Mouse (Mus musculus) stomach, embryonic 14.5 days (tissue): ENCODE data around the gene Tdrd1. TPM values are rescaled to one million over a fixed set of nuclear protein-coding genes. Genes with fewer than 3 reads are reported as not detected.

ENCODE experiments used
- ATAC-seq: fragments of 200-750 bp; cut with Nextera tagmentation; 2 replicates; pipeline ENCODE4 v1.8.0; 2017; ENCODE audit warnings: low read depth, moderate TSS enrichment; ENCODE audit not compliant: insufficient number of reproducible peaks, insufficient read depth, low FRiP score
- H3K27ac ChIP-seq: fragments of 300-500 bp; sonication (generic); 2 replicates; pipeline ENCODE4 v1.5.1; 2014; ENCODE audit warnings: mild to moderate bottlenecking, low read length, moderate library complexity, mixed read lengths
- H3K27me3 ChIP-seq: fragments of 300-500 bp; sonication (generic); 2 replicates; pipeline ENCODE4 v1.6.1; 2014; ENCODE audit warnings: low read length, control low read depth, mixed read lengths; ENCODE audit not compliant: control insufficient read depth, insufficient read depth
- H3K36me3 ChIP-seq: fragments of 300-500 bp; sonication (generic); 2 replicates; pipeline ENCODE4 v1.6.1; 2014; ENCODE audit warnings: mild to moderate bottlenecking, control low read depth, low read length, moderate library complexity, mixed read lengths; ENCODE audit not compliant: control insufficient read depth, insufficient read depth
- H3K4me1 ChIP-seq: fragments of 300-500 bp; sonication (generic); 2 replicates; pipeline ENCODE4 v1.6.1; 2014; ENCODE audit warnings: low read length, control low read depth, mixed read lengths; ENCODE audit not compliant: control insufficient read depth, insufficient read depth
- H3K4me2 ChIP-seq: fragments of 300-500 bp; sonication (generic); replicated peaks from 2 replicates; pipeline ENCODE4 v1.6.1; 2014; ENCODE audit warnings: low read depth, low read length, control low read depth
- H3K4me3 ChIP-seq: fragments of 300-500 bp; sonication (generic); 2 replicates; pipeline ENCODE4 v1.5.1; 2014; ENCODE audit warnings: low read depth, low read length, control low read depth
- H3K9ac ChIP-seq: fragments of 300-500 bp; sonication (generic); replicated peaks from 2 replicates; pipeline ENCODE4 v1.6.1; 2014; ENCODE audit warnings: low read depth, mild to moderate bottlenecking, control low read depth, low read length, moderate library complexity, mixed read lengths
- H3K9me3 ChIP-seq: fragments of 300-500 bp; sonication (generic); 2 replicates; pipeline ENCODE4 v1.6.1; 2016; ENCODE audit warnings: low read depth, low read length, control low read depth; ENCODE audit not compliant: control insufficient read depth
- WGBS: fragments of 180-500 bp; shearing (Covaris S2); extraction: QIAGEN DNeasy Blood & Tissue Kit; methylation state at CpG from one replicate; pipeline ENCODE4 v1.1.7; 2014; 5-methylcytosine and 5-hydroxymethylcytosine counted together
- polyA plus RNA-seq: library from polyadenylated mRNA; unstranded; fragments of >200 nt; fragmentation: Nextera tagmentation; extraction: Ambion mirVana; gene quantifications from 2 replicates; pipeline ENCODE4 v1.2.1, GENCODE M21; 2014

The Tdrd1 gene
- polyA plus RNA-seq, 1 experiment from 2014 or later, result 1.8 TPM

DNA sequence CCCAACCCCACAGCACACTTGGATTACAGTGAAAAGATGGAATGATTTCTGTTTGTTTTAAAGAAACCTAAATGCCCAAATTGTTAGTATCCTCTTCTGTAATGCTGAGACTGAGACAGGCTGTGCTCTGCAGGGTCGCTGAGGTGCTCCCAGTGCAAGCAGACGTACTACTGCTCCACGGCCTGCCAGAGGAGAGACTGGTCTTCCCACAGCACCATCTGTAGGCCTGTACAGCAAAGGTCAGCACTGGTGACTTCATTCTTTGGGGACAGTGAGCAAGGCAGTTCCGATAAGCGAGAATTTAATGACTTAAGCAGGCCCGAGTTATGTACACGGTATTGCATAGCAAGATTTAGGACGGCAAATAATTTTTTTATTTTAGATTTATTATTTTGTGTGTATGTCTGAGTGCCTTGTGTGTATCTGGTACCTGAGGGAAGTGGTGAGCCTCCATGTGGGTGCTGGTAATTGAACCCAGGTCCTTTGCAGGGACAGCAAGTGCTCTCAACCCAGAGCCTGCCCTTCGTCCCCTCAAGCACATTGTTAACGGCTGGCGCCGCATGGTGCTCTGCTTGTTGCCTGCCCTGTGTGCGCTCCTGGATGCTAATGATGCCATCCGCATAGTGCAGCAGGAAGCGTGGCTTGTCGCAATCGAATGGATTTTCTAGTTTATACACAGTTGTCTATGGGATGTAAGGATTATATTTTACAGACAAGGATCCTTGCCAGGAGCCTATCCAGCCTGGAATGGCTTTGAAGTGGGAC lies 13.1 kb downstream of the Tdrd1 start:
- H3K4me2 ChIP-seq, result no peak overlapping the region
- H3K4me3 ChIP-seq, result no peak overlapping the region
- H3K9ac ChIP-seq, result no peak overlapping the region
- H3K27ac ChIP-seq, result no peak overlapping the region
- ATAC-seq, result no peak
- H3K36me3 ChIP-seq, result no peaks in the 10 kb centered on the region
- WGBS, result 67% methylated on average over 17 of the region's 17 CpGs
- H3K9me3 ChIP-seq, result no peaks in the 10 kb centered on the region
- H3K27me3 ChIP-seq, result no peaks in the 10 kb centered on the region
- no peaks in the 10 kb centered on the region for H3K4me1 ChIP-seq

DNA sequence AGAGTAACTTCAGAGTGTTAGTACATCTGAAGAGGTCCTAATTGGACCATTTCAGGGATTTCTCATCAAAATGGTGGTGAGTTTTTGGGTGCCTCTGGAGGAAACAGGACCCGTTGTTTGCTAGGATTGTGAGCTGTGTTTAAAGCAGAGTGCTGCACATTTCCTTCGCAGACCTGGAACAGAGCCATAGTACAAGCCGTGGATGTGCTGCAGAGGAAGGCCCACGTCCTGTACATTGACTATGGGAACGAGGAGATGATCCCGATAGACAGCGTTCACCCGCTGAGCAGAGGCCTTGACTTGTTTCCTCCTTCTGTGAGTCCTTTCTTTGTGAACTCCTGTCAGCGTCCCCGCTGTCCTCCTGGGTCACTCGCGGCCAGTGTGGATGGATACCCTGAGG lies 17.0 kb downstream of the Tdrd1 start:
- ATAC-seq, result no peak
- Histone ChIP-seq H3K4me3 (no peak overlapping the region), H3K9ac (no peak overlapping the region), H3K4me2 (no peak overlapping the region), H3K4me1 (no peaks in the 10 kb centered on the region), H3K27ac (no peak overlapping the region), H3K36me3 (no peaks in the 10 kb centered on the region), H3K27me3 (no peaks in the 10 kb centered on the region), H3K9me3 (peaks cover 7% of the 10 kb centered on the region; the same call in 1 of the 2 replicates)
- WGBS, result 75% methylated on average over 12 of the region's 12 CpGs

DNA sequence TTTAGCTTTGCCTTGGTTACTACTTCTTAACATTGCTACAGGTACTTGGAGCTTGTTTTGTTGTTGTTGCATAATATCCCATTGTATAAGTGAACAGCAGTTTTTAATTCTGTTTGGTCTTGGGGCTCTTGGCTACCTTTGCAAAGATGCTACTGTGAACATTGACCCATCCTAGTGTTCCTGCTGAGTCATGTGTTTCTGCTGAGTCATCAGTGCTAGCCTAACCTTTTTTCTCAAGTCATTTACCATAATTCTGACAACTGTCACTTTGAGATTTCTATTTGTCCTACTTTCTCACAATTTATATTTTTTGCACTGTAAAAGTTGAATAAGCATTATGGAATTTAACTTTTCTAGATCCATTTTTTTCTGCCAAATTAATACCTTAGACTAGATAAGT lies 26.6 kb downstream of the Tdrd1 start:
- no peaks in the 10 kb centered on the region for H3K9me3 ChIP-seq
- H3K4me1 ChIP-seq, result no peaks in the 10 kb centered on the region
- H3K4me2 ChIP-seq, result no peak overlapping the region

DNA sequence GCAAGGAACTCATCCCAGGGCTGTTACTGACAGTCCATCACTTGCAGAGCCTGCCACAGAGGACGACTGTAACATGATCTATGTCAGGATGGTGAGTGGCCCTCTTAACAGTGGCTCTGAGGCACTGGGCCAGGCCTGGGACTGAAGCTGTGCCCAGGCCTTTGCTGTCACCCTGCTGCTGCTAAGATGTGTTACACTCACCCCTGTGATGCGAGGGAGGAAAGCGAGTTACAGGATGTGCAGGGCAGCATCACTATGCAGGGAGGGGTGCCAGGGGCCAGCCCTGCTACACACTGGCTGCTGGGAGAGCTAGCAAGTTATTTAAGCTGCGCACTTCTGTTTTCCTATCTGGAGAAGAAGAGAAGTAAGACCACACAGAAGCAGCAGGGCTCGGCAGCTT lies 30.4 kb downstream of the Tdrd1 start:
- Histone ChIP-seq H3K4me2 (no peak overlapping the region), H3K4me3 (no peak overlapping the region), H3K27me3 (no peaks in the 10 kb centered on the region), H3K36me3 (no peaks in the 10 kb centered on the region), H3K4me1 (no peaks in the 10 kb centered on the region), H3K9me3 (no peaks in the 10 kb centered on the region), H3K27ac (no peak overlapping the region), H3K9ac (no peak overlapping the region)
- WGBS, result 39% methylated on average over 5 of the region's 5 CpGs
- ATAC-seq, result no peak

More for the DNA sequence above, 26.6 kb downstream of the Tdrd1 start:
- Histone ChIP-seq H3K27me3 (no peaks in the 10 kb centered on the region), H3K9ac (no peak overlapping the region), H3K4me3 (no peak overlapping the region), H3K36me3 (no peaks in the 10 kb centered on the region), H3K27ac (no peak overlapping the region)
- ATAC-seq, result no peak

DNA sequence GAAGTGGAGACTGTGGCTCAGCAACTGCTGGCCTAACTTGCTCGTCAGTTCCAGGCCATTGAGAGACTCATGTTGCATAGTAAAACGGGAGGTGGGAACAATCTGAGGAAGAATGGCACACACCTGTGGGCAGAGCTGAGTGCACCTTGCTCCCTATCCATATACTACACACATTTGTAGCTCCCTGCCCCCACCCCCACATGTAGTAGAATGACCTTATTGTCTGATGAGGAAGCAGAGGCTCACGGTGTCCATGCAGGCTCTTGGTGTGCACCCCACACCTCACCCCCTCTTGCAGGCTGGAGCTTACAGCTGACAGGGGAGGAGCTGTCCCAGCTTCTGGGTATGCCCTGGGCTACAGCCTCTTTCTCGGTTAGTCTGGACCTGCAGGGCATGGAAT lies 41.7 kb downstream of the Tdrd1 start:
- Histone ChIP-seq H3K9ac (no peak overlapping the region), H3K4me3 (no peak overlapping the region), H3K4me1 (no peaks in the 10 kb centered on the region), H3K36me3 (no peaks in the 10 kb centered on the region), H3K27ac (no peak overlapping the region), H3K27me3 (0 out of 2 replicates have a peak, but pooled peaks cover 5% of the 10 kb centered on the region), H3K9me3 (no peaks in the 10 kb centered on the region), H3K4me2 (no peak overlapping the region)
- no peak for ATAC-seq
- WGBS, result 66% methylated on average over 4 of the region's 4 CpGs

DNA sequence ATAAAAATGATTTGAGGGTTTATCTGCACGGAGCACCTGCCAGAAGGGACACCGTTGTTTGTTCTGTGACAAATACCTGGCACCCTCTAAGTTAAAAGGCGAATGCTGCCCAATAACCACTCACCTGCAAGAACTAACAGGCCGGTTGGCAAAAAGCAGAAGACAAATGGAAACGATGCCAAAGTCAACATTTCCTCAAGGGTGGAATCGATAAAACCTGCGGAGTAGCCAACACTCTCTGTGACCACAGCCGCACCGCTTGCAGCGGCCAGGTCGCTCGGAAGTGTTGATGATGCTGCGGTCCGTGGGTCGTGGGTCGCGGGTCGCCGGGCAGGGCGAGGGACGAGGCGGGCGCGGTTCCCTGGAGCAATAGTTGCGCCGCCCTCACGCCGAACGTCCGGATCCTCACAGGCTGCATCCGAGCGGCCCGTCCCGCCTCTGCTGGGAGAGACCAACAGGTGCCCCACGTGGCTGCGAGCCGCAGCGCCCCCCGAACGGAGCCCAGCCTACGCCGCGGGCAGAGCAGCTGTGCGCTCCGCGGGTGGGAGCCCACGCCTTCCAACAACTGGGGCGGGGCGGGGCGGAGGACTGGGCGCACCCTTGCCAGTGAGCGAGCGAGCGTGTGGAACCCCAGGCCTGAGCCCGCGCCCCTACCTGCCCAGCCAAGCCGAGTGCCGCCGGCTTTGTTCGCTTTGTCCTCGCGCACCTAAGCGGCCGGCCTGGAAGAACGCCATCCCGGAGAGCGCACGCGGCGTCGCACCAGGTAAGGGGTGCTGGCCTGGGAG lies 48.0 kb downstream of the Tdrd1 start, which contains the start of gene Vwa2:
Gene Vwa2, plus strand, starts transcription at position 434 of the 785 bp plus-strand sequence.
- Histone ChIP-seq H3K4me1 (peaks cover 16% of the 10 kb centered on the region; the same call in 1 of the 2 replicates), H3K9ac (peak within 1 kb of the TSS; percentile 25; the same call in 1 of the 2 replicates), H3K9me3 (no peaks in the 10 kb centered on the region), H3K27ac (no peak within 1 kb of the TSS), H3K4me2 (peak within 1 kb of the TSS; percentile 98), H3K4me3 (peak within 1 kb of the TSS; percentile 49), H3K27me3 (peaks cover 27% of the 10 kb centered on the region), H3K36me3 (no peaks in the 10 kb centered on the region)
- 2% methylated on average over 68 of the region's 71 CpGs for WGBS
- ATAC-seq, result peak; percentile 61

DNA sequence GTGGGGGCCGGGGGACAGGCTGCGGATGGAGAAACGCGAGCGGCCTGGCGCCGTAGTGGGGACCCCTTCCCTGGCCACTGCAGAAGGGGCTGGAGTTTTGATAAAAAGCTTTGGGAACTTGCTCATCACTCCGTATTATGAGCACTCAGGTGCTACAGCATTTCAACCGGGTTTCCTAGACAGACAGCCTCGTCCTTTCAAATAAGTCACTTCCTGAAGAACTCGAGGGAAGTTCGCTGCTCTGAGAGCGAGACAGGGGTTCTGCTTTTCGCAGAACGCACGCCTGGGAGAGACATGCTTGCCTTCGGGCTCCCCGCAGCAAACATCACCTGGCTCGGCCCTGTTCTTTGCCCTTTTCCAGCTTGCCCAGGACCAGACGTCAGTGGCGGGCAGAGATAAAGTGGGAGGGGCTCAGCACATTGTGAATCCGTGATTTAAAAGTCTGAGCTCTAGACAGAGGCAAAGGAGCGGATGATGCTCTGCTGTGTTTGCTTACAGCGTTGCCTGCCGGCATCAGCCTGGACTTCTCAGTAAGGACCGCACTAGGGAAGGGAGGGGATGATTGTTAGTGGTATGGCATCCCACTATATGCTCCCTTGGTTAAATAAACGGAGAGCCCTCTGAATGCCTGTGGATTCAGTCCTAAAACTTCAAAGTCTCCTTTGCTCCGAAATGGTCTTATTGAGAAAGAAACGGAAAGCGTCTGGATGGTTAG lies 48.7 kb downstream of the Tdrd1 start:
- Histone ChIP-seq H3K27me3 (peaks cover 27% of the 10 kb centered on the region), H3K9me3 (no peaks in the 10 kb centered on the region), H3K4me3 (peak overlapping the region; percentile 49), H3K27ac (no peak overlapping the region), H3K9ac (peak overlapping the region; percentile 25; the same call in 1 of the 2 replicates), H3K4me1 (peaks cover 16% of the 10 kb centered on the region; the same call in 1 of the 2 replicates), H3K4me2 (peak overlapping the region; percentile 98), H3K36me3 (no peaks in the 10 kb centered on the region)
- peak; percentile 38; the same call in 1 of the 2 replicates for ATAC-seq
- 9% methylated on average over 30 of the region's 30 CpGs for WGBS

DNA sequence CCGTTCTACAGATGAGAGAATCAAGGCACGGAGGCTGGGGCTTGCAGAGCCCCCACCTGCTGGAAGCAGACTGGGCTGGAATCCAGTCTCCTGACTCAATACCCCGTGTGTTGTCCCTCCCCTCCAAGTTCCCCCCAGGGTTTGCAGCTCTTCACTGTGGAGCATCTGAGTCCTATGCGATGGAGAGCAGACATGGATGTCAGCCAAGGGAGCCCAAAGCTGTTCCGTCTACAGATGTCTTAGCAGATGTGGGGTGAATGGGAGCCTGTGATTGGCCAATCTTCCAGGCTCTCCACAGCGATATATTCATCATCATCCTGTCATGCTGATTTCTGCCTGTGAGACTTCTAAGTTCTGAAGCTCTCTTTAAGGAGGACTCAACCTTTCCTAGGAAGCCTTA lies 51.4 kb downstream of the Tdrd1 start:
- peak; percentile 40; the same call in 1 of the 2 replicates for ATAC-seq

More for the DNA sequence above, 51.4 kb downstream of the Tdrd1 start:
- Histone ChIP-seq H3K9me3 (no peaks in the 10 kb centered on the region), H3K4me1 (peaks cover 20% of the 10 kb centered on the region; the same call in 1 of the 2 replicates), H3K27ac (no peak overlapping the region), H3K27me3 (peaks cover 23% of the 10 kb centered on the region), H3K36me3 (no peaks in the 10 kb centered on the region), H3K9ac (no peak overlapping the region), H3K4me3 (no peak overlapping the region), H3K4me2 (no peak overlapping the region)
- WGBS, result 41% methylated on average over 6 of the region's 6 CpGs
